Mouse (Mus musculus): ENCODE data around the gene Ric3. TPM values are rescaled to one million over a fixed set of nuclear protein-coding genes. Genes with fewer than 3 reads are reported as not detected.

The Ric3 gene
- 0.99 and 1.1 TPM in 2 replicates for polyA plus RNA-seq (2015; fragmentation: Nextera tagmentation; extraction: Ambion mirVana)

DNA sequence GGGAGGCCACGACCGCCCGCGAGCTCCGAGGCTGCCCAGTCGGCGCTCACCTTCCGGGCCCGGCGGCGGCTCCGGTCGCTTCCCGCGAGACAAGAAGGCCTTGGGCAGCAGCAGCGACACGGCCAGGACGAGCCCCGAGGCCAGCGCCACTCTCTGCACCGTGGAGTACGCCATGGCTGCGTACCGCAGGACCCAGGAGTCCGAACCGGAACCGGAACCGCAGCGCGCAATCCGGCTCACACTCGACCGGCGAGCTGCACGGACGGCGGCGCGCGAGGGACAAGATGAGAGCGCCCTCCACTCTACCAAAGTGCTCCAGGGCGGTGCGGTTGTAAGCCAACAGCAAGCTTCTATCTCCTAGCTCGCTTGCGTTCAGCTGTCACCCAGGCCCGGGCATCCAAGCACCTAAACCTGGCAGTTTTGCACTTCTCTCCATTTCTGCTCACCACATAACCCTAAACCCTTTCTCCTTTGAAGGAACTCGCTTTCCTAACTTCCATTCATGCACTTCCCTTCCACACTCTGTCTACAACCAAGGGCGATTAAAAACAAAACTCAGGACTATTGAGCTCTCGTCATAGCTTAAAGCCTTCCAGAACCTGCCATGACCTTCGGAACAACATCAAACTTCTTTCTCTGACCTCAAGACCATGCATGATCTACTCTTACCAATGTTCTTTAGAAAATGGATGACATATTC is at the start of gene Ric3:
Gene Ric3, minus strand, starts transcription at position 219 of the 700 bp plus-strand sequence.

Other genes starting within 250 kb of the Ric3 start
- gene Olfr516, start 232.8 kb downstream of the Ric3 start, polyA plus RNA-seq (2015; fragmentation: Nextera tagmentation; extraction: Ambion mirVana) = not detected in 2 replicates
- gene Olfr517, start 211.0 kb downstream of the Ric3 start, polyA plus RNA-seq (2015; fragmentation: Nextera tagmentation; extraction: Ambion mirVana) = not detected in 2 replicates
- gene Olfr518, start 198.3 kb downstream of the Ric3 start, polyA plus RNA-seq (2015; fragmentation: Nextera tagmentation; extraction: Ambion mirVana) = not detected in 2 replicates
- gene Olfr519, start 188.9 kb downstream of the Ric3 start, polyA plus RNA-seq (2015; fragmentation: Nextera tagmentation; extraction: Ambion mirVana) = not detected in 2 replicates
- 0.10 and 0.72 TPM in 2 replicates for gene Nlrp10, start 153.2 kb downstream of the Ric3 start, polyA plus RNA-seq (2015; fragmentation: Nextera tagmentation; extraction: Ambion mirVana)
- 54.4 and 64.3 TPM in 2 replicates for gene Eif3f, start 148.9 kb downstream of the Ric3 start, polyA plus RNA-seq (2015; fragmentation: Nextera tagmentation; extraction: Ambion mirVana)
- gene Tub, start 133.0 kb downstream of the Ric3 start, polyA plus RNA-seq (2015; fragmentation: Nextera tagmentation; extraction: Ambion mirVana) = 2.8 and 3.0 TPM in 2 replicates
- 3.5 and 8.8 TPM in 2 replicates for gene Lmo1, start 91.9 kb upstream of the Ric3 start, polyA plus RNA-seq (2015; fragmentation: Nextera tagmentation; extraction: Ambion mirVana)

Measured in skeletal muscle tissue, postnatal 0 days (tissue).